Mouse (Mus musculus): ENCODE results near the gene Slc2a9.

Slc2a9 gene

DNA sequence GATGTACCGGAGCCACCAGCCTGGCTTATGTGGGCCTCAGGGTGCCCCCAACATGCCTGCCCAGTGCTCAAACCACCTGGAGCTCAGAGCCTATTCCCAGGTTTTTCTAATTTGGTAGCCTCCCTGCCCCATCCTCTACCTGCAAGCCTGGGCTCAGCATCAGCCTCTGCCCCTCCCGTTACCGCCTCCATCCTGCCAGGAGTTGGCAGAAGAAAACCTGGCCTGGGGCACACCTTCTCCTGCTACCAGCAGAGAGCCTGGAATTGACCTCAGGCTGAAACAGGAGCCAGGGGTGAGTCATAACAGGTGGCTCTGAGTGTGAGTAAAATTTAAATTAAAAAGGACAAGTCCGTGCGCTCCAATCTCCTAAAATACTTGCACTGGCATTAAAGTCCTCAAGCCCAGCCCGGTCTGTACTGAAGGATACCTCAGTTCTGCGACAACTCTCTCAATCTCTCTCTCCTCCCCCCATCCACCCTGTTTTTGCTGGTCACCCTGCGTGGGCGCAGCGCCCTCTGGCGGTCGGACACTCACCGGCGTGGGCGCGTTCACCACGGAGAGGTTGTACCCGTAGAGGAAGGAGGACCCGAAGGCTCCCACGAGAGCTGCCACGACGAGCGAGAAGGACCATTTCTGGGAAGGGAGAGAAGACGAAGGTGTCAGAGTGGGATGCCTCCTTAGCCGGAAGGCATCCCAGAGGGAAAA is 25.9 kb downstream of the Slc2a9 start:
- DNase-seq (ENCODE audit: extremely low spot score, low read depth, low spot score), result no peak

DNA sequence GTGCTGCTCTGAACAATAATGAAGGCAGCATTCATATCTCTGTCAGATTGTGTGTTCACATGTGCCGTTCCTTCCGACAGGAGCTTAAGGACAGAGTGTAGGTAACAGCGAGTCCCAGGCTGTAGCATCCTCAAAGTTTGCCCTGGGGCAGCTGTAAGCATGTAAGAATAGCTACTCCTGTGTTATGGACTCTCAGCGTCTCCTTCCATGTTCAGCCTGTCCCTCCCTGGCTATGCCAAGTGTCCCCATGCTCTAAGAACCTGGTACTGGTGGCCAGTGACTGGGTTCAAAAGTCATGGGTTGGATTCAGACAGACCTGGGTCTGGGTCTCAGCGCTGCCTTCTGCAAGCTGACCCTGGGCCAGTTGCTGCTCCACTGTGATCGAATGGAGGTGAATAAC is 32.1 kb downstream of the Slc2a9 start:
- DNase-seq (ENCODE audit: extremely low spot score, low read depth, low spot score), result no peak

DNA sequence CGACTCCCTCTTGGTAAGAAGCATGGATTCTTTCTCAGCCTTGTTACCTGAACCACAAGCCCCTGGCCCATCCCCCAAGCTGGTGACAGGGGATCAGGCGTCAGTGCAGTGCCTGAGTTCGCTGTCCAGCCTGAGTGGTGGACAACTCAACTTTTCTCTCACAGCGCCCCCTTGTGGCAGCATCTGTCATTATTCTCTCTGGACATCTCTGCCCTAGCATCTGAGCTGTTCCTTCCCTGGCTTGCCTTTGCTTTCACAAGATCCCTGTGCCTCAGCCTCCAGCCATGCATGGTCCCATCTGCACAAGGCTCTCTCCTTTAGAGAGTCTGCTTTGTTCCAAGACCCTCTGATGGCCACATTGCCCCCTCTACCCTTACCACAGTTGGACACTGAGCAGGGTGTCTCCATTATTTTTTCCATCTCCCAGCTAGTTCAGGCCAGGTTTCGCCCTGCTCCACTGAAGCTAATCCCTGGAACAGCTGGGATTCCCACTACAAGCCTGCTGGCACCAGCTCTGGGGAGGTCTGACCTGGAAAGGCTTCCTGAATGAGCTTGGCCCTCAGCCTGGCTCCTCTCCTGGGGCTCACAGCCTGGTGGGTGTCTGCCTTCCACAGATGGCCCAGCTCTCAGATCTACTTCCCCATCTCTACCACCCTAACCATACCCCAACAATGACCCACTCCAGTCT is 32.9 kb downstream of the Slc2a9 start:
- peak; percentile 60 for DNase-seq (ENCODE audit: extremely low spot score, low read depth, low spot score)

DNA sequence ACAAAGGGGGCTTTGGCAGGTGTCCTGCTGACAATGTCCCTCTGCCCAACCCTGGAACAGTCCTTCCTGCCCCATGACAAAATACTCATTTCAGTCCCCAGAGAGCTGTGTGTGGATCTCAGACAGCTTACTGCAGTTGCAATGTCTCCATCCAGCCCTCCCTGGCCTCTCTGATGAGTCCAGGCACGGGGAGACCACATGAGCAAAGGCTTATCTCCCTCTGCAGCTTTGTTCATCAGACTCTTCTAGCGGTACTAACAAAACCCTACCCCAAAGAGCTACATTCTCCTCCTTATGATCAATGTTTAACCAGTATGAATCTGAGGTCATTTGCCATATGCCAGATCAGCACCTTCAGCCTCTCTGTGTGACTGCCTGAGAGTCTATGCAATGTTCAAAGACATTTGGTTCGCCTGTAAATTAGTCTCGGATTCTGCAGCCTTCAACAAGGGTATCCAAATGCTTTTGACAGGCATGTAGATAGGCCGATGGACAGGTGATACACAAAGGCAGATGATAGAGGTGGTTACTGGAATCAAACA is 36.3 kb downstream of the Slc2a9 start:
- no peak for DNase-seq (ENCODE audit: extremely low spot score, low read depth, low spot score)

DNA sequence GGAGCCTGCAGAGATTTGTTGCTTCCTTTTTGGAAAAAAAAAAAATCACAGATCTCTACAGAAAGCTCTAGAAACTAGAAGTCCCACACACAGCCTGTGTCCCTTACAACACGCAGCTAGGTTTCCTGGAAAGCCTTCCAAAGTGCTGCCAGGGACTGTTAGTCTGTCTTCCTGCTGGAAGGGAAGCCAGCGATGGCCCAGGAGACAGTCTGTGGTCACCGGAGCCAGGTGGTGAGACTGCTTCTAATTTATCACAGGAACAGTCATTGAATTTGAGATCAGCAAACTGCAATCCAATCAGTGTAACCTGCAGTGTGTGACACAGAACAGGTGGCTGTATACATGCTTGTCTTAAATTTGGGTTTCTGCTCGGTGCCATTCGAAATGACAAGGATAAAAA is 41.7 kb downstream of the Slc2a9 start:
- no peak for DNase-seq (ENCODE audit: extremely low spot score, low read depth, low spot score)

DNA sequence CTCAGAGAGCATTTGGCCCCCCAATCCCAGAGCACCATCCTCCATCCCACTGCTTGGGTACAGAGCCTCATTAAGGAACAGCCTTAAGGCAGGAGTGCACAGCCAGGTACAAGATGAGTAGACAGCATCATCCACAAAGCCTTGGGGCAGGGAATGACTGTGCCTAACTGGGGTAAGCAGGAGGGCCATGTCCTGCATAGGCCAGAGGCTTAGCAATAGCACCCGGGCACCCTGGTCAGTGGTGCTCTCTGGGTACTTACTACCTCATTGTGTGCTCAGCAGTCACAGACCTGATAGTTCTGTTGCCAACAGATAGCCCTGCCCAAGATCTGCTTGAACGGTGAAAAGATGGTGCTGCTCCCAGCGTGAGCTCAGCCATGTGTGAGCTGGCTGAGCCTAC is 52.0 kb downstream of the Slc2a9 start:
- no peak for DNase-seq (ENCODE audit: extremely low spot score, low read depth, low spot score)

DNA sequence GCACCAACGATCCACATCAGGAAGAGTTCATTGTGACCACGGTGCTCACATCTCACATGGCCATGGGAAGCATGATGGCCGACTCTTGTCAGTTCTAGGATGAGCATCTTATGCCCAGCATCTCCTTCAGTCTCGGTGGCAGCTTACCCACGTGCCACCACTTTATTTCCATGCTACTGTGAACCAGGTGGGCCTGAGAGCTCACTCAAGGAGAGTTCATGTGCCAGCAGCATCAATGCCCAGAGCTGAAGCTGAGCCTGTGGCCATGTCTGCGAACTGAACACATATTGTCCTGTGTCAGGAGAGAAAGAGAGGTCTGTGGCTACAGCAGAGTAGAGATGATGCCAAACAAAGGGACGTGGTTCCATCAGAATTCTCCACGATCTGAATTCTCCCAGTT is 53.3 kb downstream of the Slc2a9 start:
- DNase-seq (ENCODE audit: extremely low spot score, low read depth, low spot score), result no peak

DNA sequence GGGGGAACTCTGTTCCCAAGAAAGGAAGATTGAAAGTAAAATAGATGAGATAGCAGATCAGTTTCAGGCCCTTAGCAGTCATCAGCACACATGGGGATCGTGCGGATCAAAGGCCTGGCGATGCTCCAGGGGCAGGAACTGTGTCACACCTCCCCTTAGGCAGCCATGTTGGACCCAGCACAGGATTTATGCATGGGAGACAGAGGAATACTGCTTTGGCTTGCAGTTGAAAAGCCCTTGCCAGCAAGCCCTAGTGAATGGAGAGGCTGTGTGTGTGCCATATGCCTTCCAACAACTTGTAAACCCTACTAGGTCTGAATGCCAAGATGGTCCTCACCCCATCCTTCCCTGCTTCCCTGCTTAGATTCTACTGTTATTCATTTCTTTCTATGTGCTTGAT is 54.8 kb downstream of the Slc2a9 start:
- DNase-seq (ENCODE audit: extremely low spot score, low read depth, low spot score), result no peak

DNA sequence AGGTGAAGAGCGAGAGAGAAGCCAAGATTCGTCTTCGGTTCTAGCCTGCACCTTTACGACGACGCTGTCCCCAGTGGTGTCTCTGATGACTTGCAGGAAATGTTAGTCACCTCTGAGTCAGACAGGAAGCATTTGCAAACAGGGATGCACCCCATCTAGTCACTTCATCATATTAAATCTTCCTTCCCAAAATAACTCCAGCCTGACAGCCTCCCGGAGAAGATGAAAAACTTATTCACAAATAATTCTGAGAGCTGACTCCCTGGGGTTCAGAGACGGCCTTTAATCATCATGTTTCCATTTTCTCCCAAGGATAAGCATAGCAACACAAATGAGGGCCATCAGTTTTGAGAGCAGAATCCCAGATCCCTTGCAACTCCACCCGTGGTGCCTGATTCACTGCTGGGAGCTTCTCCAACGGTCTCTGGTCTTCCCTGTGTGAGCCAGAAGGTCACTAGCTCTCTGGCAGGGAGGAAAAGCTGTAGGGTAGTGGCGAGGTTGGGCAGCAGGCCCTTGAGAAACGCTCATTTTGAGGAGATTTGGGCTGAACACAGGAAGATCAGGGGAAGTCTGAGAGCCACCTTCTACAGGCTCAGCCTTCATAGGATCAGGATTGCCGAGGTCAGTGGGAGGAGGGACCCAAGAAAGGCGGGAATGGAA is 56.5 kb downstream of the Slc2a9 start:
- no peak for DNase-seq (ENCODE audit: extremely low spot score, low read depth, low spot score)

DNA sequence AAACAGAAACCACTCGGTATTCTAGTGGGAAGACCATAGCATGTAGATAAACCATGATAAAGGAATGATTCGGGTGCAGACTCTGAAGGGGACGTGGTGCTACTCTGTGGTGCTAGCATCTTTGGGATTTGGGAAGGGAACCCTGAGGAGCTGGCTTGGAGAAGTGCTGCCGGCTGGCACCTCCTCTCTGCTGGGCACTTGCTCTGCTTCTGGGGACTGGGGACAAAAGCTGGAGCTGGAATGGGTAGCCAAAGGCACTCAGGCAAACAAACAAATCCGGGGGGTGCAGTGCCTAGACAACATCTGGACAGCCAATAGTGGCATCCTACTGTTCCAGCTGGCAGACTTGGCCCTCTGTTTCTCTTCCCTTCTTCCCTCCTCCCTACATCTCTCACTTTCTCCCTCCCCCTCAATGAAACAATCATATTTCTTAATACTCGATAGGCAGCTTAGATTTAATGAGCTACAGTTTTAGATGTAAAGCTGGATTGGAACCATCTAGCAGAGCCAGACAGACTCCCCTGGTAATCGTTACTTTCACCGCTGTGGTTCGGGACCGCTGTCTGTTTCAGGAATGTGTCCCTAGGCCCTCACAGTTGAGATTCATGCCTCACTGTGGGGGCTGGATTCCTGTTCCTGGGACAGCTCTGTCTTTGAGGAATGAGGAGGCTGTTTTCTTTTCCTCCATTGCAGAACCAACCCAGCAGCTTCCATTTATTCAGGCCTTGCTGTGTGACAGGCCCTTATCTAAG is 61.7 kb downstream of the Slc2a9 start:
- no peak for DNase-seq (ENCODE audit: extremely low spot score, low read depth, low spot score)

DNA sequence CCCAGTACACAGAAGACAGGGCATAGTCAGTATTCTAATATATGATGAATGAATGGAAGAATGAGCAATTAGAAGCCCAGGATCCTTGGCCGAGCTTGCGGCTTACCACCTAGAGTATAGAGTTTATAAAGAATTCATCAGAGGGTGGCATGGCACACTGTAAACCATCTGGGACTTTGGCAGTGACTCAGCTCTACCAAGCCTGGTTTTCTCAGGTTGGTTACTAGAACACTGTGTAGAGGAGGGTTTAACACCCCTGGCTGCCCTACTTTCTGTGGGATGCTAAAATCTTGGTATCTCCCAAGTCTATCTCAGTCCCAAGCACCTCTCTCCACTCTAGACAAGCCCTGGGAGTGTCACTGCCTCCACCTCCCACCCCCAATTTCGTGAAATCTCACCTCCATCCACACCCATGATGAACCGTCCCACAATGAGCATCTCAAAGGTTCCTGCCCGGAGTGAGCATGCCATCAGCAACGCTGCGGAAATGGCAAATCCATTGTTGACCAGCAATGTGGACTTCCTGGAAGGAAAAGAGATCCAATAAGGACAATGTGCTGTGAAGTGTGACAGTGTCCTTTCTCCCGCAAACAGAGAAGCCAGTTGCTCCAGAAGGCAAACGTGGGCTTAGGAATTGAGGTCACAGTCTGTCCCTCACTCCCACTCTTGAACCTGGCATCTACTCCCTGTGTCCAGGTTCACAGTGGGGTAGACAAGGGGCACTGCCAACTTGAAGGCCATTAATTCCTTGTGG is 62.5 kb downstream of the Slc2a9 start:
- no peak for DNase-seq (ENCODE audit: extremely low spot score, low read depth, low spot score)

DNA sequence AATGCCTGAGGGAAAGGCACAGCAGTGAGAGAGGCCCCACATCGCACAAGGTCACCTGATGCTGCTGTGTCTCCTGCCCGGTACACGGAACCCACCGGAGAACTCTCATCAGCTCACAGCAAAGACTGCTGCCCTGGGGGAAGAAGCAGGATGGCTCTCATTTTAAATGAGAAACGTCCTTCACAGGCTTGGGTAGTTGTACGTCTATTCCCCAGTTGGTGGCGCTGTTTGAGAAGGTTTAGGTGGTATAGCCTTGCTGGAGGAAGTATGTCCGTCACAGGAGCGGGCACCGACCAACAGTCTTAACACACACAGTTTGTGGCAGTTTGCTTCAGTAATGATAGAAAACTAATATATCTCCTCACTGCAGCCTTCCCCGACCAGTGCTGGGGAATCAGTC is 66.3 kb downstream of the Slc2a9 start:
- DNase-seq (ENCODE audit: extremely low spot score, low read depth, low spot score), result no peak

DNA sequence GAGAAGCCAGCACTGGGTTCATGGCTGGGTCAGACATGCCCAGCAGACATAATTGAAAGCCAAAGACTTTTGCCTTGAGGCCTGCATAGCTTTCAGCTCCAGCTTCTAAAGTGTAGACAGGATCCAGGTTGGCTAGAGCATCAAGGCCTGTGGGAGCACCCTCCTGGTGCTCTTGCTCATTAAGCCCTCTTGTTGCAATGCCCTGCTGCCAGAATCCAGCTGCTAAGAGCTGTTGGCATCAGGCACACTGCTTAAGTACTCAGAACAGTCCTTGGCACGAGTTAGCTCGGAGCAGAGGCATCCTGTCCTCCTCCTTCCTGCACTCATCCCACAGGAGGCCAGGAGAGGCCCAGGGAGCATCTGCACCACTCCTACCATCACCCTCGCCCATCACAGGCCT is 68.1 kb downstream of the Slc2a9 start:
- no peak for DNase-seq (ENCODE audit: extremely low spot score, low read depth, low spot score)

DNA sequence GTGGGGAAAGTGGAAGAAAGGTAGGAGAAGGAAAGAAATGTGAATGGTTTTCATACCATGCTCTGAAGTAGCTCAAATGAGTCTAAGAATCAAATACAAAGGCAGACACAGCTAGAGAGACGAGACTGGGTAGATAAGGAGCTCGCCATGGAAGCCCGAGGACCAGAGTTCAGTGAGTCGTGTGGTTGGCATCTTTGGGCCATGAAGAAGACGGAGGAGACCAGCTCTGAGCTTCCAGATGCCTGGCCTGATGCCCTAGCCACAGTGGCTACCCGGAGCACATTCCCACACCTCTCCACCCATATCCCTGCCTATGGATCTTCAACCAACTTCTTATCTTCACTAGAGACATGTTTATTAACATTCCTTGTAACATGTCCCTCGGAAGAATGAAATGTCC is 71.7 kb downstream of the Slc2a9 start:
- DNase-seq (ENCODE audit: extremely low spot score, low read depth, low spot score), result no peak

DNA sequence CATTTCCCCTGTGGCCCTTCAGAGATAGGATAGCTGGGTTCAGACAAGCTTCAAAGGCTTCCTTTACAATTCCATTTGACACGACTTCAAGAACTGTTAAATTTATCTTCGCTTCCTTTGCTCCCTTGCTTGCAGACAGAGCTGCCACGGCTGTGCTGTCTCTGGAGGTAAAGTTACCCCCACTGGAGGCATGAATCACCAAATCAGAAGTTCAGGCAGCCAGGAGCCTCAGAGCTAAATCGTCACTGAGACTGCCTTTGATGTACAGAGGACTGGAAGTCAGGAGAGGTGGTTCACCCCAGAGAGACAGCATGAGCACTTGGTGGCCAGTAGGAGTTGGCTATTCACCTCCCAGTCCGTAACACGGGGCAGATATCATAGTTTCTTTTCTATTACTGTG is 73.8 kb downstream of the Slc2a9 start:
- DNase-seq (ENCODE audit: extremely low spot score, low read depth, low spot score), result no peak

DNA sequence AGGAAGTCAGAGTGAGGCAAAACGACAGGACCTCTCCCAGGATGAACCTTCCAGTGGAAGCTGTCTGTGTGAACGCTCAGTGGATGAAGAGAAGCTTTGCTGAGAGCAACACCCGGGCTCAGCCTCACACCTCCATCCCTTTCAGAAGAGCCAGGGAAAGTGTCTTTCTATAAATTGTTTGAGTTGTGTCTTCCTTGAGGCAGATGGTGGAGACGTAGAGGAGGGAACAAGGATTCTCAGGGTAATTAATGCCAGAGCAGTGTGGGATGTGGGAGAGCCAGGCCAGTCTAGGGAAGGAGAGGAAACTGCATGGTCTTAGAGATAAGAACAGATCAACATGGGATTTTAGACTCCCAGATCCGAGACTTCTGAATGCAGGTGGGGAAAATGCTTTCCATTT is 75.2 kb downstream of the Slc2a9 start:
- DNase-seq (ENCODE audit: extremely low spot score, low read depth, low spot score), result no peak

DNA sequence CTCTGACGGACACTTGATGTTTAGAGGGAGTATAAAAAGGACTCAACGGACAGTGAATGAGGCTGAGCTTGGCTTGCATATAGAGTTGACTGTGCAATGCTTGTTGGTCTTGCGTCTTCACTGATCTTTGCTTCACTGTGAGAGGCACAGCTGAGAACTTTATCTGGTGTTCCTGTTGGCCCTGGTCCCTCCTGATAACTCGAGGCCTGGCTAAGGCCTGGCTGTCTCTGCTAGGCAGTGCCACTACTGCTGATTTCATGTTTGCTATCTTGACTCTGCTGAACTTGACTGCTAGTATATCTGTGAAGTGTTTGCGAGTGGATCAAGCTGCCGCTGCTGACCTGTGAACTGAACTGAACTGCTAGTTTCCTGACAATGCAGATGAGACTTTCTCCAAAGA is 77.4 kb downstream of the Slc2a9 start:
- no peak for DNase-seq (ENCODE audit: extremely low spot score, low read depth, low spot score)

DNA sequence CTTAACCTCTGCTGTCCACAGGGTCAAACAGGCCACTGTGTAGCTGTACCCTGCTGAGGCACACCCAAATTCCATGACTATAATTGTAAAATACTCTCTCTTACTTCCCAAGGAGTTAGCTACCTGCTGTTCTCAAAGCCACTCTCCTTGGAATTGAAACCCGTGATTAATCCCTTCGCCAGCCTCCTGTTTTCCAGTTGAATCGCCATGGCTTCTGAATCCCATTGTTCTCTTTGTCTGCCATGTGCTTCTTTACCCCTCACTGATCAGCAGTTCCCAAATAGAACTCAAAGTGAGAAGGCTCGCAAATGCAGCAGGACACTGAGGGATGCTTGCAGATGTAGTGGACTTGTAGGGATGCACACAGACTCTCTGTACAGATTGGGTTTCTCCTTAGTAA is 80.5 kb downstream of the Slc2a9 start:
- no peak for DNase-seq (ENCODE audit: extremely low spot score, low read depth, low spot score)

DNA sequence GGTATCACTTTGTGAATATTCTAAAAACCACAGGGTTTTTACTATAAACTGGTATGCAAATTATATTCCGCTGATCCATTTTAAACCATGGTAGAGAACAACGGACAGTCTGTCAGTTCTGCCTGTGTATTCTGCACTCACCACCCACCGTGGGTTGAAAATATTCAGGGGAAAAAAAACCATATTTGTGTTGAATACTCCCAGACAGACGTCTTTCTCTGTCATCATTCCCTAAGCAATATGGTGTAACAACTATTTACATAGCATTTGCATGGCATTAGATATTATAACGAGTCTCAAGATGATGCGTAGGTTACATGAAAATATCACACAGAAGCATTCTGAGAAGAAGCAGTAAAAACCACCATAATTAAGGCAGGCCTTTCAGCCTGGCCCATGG is 84.1 kb downstream of the Slc2a9 start:
- DNase-seq (ENCODE audit: extremely low spot score, low read depth, low spot score), result no peak

DNA sequence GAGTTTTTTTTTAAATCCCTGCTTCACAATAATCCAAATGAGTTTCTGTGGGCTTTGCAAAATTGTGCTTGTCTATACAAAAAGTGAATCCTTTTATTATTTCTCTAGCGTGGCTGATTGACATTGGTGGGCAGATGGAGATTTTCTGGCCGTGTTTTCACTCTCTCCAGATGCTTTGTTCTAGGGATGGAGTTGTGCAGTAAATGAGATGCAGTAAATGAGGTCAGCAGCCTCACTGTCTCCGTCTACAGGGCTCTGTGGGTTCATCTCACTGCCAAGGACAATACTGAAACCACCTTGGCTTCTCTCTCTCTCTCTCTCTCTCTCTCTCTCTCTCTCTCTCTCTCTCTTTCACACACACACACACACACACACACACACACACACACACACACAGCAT is 99.3 kb downstream of the Slc2a9 start:
- DNase-seq (ENCODE audit: extremely low spot score, low read depth, low spot score), result no peak

DNA sequence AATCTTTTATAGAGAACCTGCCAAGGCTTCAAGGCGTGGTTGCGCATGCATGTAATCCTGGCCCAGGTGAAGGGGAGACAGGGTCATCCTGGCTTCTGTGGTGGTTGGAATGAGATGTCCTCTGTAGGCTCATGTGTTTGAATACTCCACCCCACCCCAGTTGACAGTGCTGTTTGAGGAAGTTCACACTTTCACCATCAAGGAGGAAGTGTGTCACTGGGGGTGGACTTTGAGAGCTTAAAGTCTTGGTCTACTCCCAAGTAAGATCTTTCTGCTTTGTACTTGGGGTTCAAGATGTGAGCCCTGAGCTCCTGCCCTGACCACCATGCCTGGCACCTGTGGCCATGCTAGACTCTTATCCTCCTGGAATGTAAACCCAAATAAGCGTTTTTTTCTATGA is 100.7 kb downstream of the Slc2a9 start:
- DNase-seq (ENCODE audit: extremely low spot score, low read depth, low spot score), result no peak
